In genomic region chr16:37355621-37356020, GRCm38 (mm10) we compare ENCODE assay signal across 29 mouse cellular contexts. TPM values are rescaled to one million over a fixed set of nuclear protein-coding genes. Genes with fewer than 3 reads are reported as not detected.
DNase-seq lines count a peak whose midpoint lies in the region; ATAC-seq and TF ChIP-seq lines count a peak whose summit lies in the region.
"Had no signal": no experiment of that assay in that cellular context is flagged by ENCODE, and none has a peak within 500 bp of the region (broad histone marks: within the 10 kb centered on the region; RNA-seq: fewer than 3 reads in every experiment).

No protein-coding gene starts in this region.

- no peak for TF ChIP-seq POLR2A in cerebellum, adult 2 months (IDR thresholded peaks at IDR 0.05; ENCODE audit: borderline replicate concordance, insufficient read depth, low read length)

- intact Hi-C loops in left cerebral cortex, postnatal 4 days (cut with DNase I): no loop called here
- intact Hi-C loops in left cerebral cortex, adult 2 months (cut with DNase I): no loop called here

- ATAC-seq in cerebellum, adult (ENCODE audit: insufficient number of reproducible peaks, low FRiP score, low TSS enrichment): peak; percentile 58; the same call in 1 of the 2 replicates
- ATAC-seq: activated CD4-positive, CD25-positive, alpha-beta regulatory T cell, adult 4 months; forebrain, postnatal 0 days; midbrain, embryonic 13.5 days had no signal

- no peak for DNase-seq in cerebellum, postnatal 4 days (ENCODE audit: low spot score in 2 of 2)
- DNase-seq in left cerebral cortex, postnatal 4 days: peak; percentile 34
- no peak for DNase-seq in left cerebral cortex, adult 2 months (ENCODE audit: extremely low spot score in 1 of 2, low spot score in 2 of 2)
- DNase-seq in cerebellum, adult 2 months: peak; percentile 57 to 75
- peak; percentile 32 to 52 for DNase-seq in cerebellum, postnatal 14 days
- no peak for DNase-seq in natural killer cell, adult 2 months (ENCODE audit: low spot score in 2 of 2)
- DNase-seq in kidney, adult 11 months: no peak
- DNase-seq: adrenal gland, adult 2 months; adrenal gland, postnatal 36 days; forebrain, postnatal 0 days; heart, postnatal 14 days; kidney, adult 18-20 months; kidney, postnatal 36 days; spleen, adult 18-20 months; thymus, postnatal 14 days had no signal

- WGBS in cerebellum, adult 2 months: 9% methylated on average over 3 of the region's 3 CpGs

- H3K27me3 ChIP-seq in cerebellum, adult 2 months (ENCODE audit: control insufficient read depth, insufficient read depth, low read length): no peaks in the 10 kb centered on the region
- H3K27me3 ChIP-seq: CH12.LX; kidney, embryonic 15.5 days; limb, embryonic 13.5 days; lung, embryonic 15.5 days; midbrain, embryonic 13.5 days; neural tube, embryonic 15.5 days had no signal

- peaks cover 17% of the 10 kb centered on the region for H3K4me1 ChIP-seq in cerebellum, adult 2 months (ENCODE audit: control insufficient read depth, insufficient read depth, low read length)
- H3K4me1 ChIP-seq: hindbrain, embryonic 10.5 days; kidney, embryonic 15.5 days; limb, embryonic 13.5 days; lung, embryonic 15.5 days; midbrain, embryonic 13.5 days; neural tube, embryonic 15.5 days had no signal

- no peak for TF ChIP-seq CTCF in left cerebral cortex, adult 2 months (IDR thresholded peaks at IDR 0.05)
- TF ChIP-seq CTCF in cerebellum, adult 2 months (IDR thresholded peaks at IDR 0.05; ENCODE audit: borderline replicate concordance, insufficient read depth, low read depth, low read length): no peak

- H3K4me3 ChIP-seq in left cerebral cortex, adult 2 months: no peak overlapping the region
- H3K4me3 ChIP-seq in cerebellum, adult 2 months (replicated peaks; ENCODE audit: insufficient read depth, low read depth, low read length): no peak overlapping the region
- H3K4me3 ChIP-seq: erythroblast, embryonic 14.5 days; hindbrain, embryonic 10.5 days; kidney, embryonic 15.5 days; limb, embryonic 13.5 days; lung, embryonic 15.5 days; midbrain, embryonic 13.5 days; neural tube, embryonic 15.5 days had no signal

- no peak overlapping the region for H3K27ac ChIP-seq in left cerebral cortex, adult 2 months
- H3K27ac ChIP-seq in cerebellum, adult 2 months (ENCODE audit: insufficient read depth, low read length): peak overlapping the region; percentile 29; the same call in 1 of the 2 replicates
- H3K27ac ChIP-seq: hindbrain, embryonic 10.5 days; kidney, embryonic 15.5 days; limb, embryonic 13.5 days; lung, embryonic 15.5 days; midbrain, embryonic 13.5 days; neural tube, embryonic 15.5 days had no signal

RNA-seq across cellular contexts. Expression of gene Stxbp5l, which starts 29.1 kb away (rescaled TPM):
- 10 to 100 TPM; 32.9 to 37.9 TPM for total RNA-seq in left cerebral cortex, postnatal 4 days (2021)
- total RNA-seq in left cerebral cortex, adult 2 months (2021): 100 to 1,000 TPM; 120 to 136 TPM
- 20.0 and 25.4 TPM in 2 replicates for polyA plus RNA-seq in cerebellum, adult 2 months (2012; rRNA removed)
- total RNA-seq: heart, postnatal 14 days; megakaryocyte progenitor cell, adult 5-6 weeks; monocyte, adult 5-6 weeks had no signal
- polyA plus RNA-seq: C2C12; erythroblast, embryonic 14.5 days; urinary bladder, adult 2 months had no signal

Comparison
In these comparisons a context has a peak if more than half of its experiments do, and no peak if none do; other contexts are left out.
1. DNase-seq: peak in left cerebral cortex, postnatal 4 days (single experiment), cerebellum, adult 2 months (2 of 2) and cerebellum, postnatal 14 days (2 of 2); none in cerebellum, postnatal 4 days (0 of 2), left cerebral cortex, adult 2 months (0 of 2), natural killer cell, adult 2 months (0 of 2) and kidney, adult 11 months (single experiment).